8 mouse cellular contexts compared by ENCODE assay signal in genomic region chr1:187974396-187974795, GRCm38 (mm10).
DNase-seq lines count a peak whose midpoint lies in the region; ATAC-seq and TF ChIP-seq lines count a peak whose summit lies in the region.

No protein-coding gene starts in this region.

- H3K27ac ChIP-seq in embryonic facial prominence, embryonic 11.5 days (replicated peaks; ENCODE audit: low read depth, low read length) = no peak overlapping the region
- H3K27ac ChIP-seq in heart, embryonic 10.5 days = peak overlapping the region; percentile 70
- H3K27ac ChIP-seq in kidney, embryonic 15.5 days = no peak overlapping the region
- H3K27ac ChIP-seq in liver, embryonic 14.5 days = no peak overlapping the region
- 0 out of 2 replicates have a peak overlapping the region, but pooled peaks have one; percentile 17 for H3K27ac ChIP-seq in olfactory bulb, adult 2 months (ENCODE audit: insufficient read depth, low read depth, low read length)

- H3K9ac ChIP-seq in embryonic facial prominence, embryonic 11.5 days (replicated peaks; ENCODE audit: low read length) = no peak overlapping the region; the same call in 1 of the 2 replicates
- no peak overlapping the region for H3K9ac ChIP-seq in kidney, embryonic 15.5 days
- H3K9ac ChIP-seq in liver, embryonic 14.5 days (replicated peaks) = no peak overlapping the region

- 9% methylated on average over 9 of the region's 9 CpGs for WGBS in embryonic facial prominence, embryonic 11.5 days
- 13% methylated on average over 9 of the region's 9 CpGs for WGBS in heart, embryonic 10.5 days
- 9% methylated on average over 9 of the region's 9 CpGs for WGBS in kidney, embryonic 15.5 days
- 21% methylated on average over 9 of the region's 9 CpGs for WGBS in liver, embryonic 14.5 days (ENCODE audit: insufficient replicate concordance)
- WGBS in olfactory bulb, adult 2 months = 11% methylated on average over 9 of the region's 9 CpGs

- H3K27me3 ChIP-seq in embryonic facial prominence, embryonic 11.5 days (ENCODE audit: control insufficient read depth, insufficient read depth, low read length) = no peaks in the 10 kb centered on the region
- no peaks in the 10 kb centered on the region for H3K27me3 ChIP-seq in heart, embryonic 10.5 days (ENCODE audit: insufficient read depth, poor library complexity, severe bottlenecking)
- no peaks in the 10 kb centered on the region for H3K27me3 ChIP-seq in kidney, embryonic 15.5 days
- H3K27me3 ChIP-seq in liver, embryonic 14.5 days (ENCODE audit: control insufficient read depth, insufficient read depth, low read length) = no peaks in the 10 kb centered on the region

- ATAC-seq in embryonic facial prominence, embryonic 11.5 days (replicated peaks; ENCODE audit: insufficient number of reproducible peaks, low FRiP score, low TSS enrichment, low read depth) = peak; percentile 64; the same call in 1 of the 2 replicates
- peak; percentile 85 for ATAC-seq in kidney, embryonic 15.5 days (replicated peaks; ENCODE audit: low FRiP score)
- ATAC-seq in liver, embryonic 14.5 days (ENCODE audit: insufficient read depth) = no peak

- H3K4me1 ChIP-seq in embryonic facial prominence, embryonic 11.5 days (ENCODE audit: control insufficient read depth, insufficient read depth, low read length) = no peaks in the 10 kb centered on the region
- H3K4me1 ChIP-seq in heart, embryonic 10.5 days = peaks cover 18% of the 10 kb centered on the region; the same call in 1 of the 2 replicates
- 0 out of 2 replicates have a peak, but pooled peaks cover 3% of the 10 kb centered on the region for H3K4me1 ChIP-seq in kidney, embryonic 15.5 days
- H3K4me1 ChIP-seq in liver, embryonic 14.5 days (replicated peaks; ENCODE audit: control insufficient read depth in 2 of 2, insufficient read depth in 2 of 2, low read length in 1 of 2) = no peaks in the 10 kb centered on the region
- H3K4me1 ChIP-seq in olfactory bulb, adult 2 months (ENCODE audit: control insufficient read depth, insufficient read depth, low read length) = peaks cover 9% of the 10 kb centered on the region; the same call in 1 of the 2 replicates

- DNase-seq in heart, adult 11 months = peak; percentile 70
- DNase-seq in heart, postnatal 25 days (ENCODE audit: low spot score) = no peak
- peak; percentile 83 for DNase-seq in embryonic facial prominence, embryonic 11.5 days (ENCODE audit: low spot score)
- DNase-seq in heart, embryonic 10.5 days (ENCODE audit: low spot score) = peak; percentile 86
- no peak for DNase-seq in liver, embryonic 14.5 days (ENCODE audit: low read depth in 3 of 3, low spot score in 3 of 3)
- no peak for DNase-seq in c-Kit-positive CD71-positive TER-119-positive erythroid progenitor cells, embryonic 14.5 days (ENCODE audit: low spot score)

- peak; percentile 50 for TF ChIP-seq CTCF in liver, embryonic 14.5 days (IDR thresholded peaks at IDR 0.05; ENCODE audit: low read depth)
- TF ChIP-seq CTCF in olfactory bulb, adult 2 months (IDR thresholded peaks at IDR 0.05; ENCODE audit: insufficient read depth, low read depth, low read length) = peak; percentile 62

- no peak for TF ChIP-seq POLR2A in olfactory bulb, adult 2 months (IDR thresholded peaks at IDR 0.05; ENCODE audit: insufficient read depth, low read depth, low read length)

- no peaks in the 10 kb centered on the region for H3K9me3 ChIP-seq in embryonic facial prominence, embryonic 11.5 days (replicated peaks; ENCODE audit: control insufficient read depth, low read length)
- no peaks in the 10 kb centered on the region for H3K9me3 ChIP-seq in heart, embryonic 10.5 days
- no peaks in the 10 kb centered on the region for H3K9me3 ChIP-seq in kidney, embryonic 15.5 days (replicated peaks)
- no peaks in the 10 kb centered on the region for H3K9me3 ChIP-seq in liver, embryonic 14.5 days (ENCODE audit: control insufficient read depth, low read length)

- H3K4me2 ChIP-seq in embryonic facial prominence, embryonic 11.5 days (ENCODE audit: low read depth, low read length) = no peak overlapping the region
- H3K4me2 ChIP-seq in kidney, embryonic 15.5 days = no peak overlapping the region
- H3K4me2 ChIP-seq in liver, embryonic 14.5 days (ENCODE audit: low read depth) = no peak overlapping the region

- TF ChIP-seq EP300 in liver, embryonic 14.5 days (IDR thresholded peaks at IDR 0.05; ENCODE audit: low read depth) = no peak

- H3K36me3 ChIP-seq in embryonic facial prominence, embryonic 11.5 days (replicated peaks; ENCODE audit: control insufficient read depth, insufficient read depth, low read depth, low read length) = no peaks in the 10 kb centered on the region
- no peaks in the 10 kb centered on the region for H3K36me3 ChIP-seq in heart, embryonic 10.5 days
- no peaks in the 10 kb centered on the region for H3K36me3 ChIP-seq in kidney, embryonic 15.5 days
- no peaks in the 10 kb centered on the region for H3K36me3 ChIP-seq in liver, embryonic 14.5 days (replicated peaks; ENCODE audit: control insufficient read depth, insufficient read depth, low read depth)

- intact Hi-C loops in heart, postnatal 25 days (cut with DNase I) = loop anchor here (2.0 kb wide), 1 partner anchor 526 kb away; no protein-coding TSS in a partner anchor

- H3K4me3 ChIP-seq in embryonic facial prominence, embryonic 11.5 days (ENCODE audit: low read depth, low read length) = no peak overlapping the region
- no peak overlapping the region for H3K4me3 ChIP-seq in heart, embryonic 10.5 days
- no peak overlapping the region for H3K4me3 ChIP-seq in kidney, embryonic 15.5 days (replicated peaks)
- H3K4me3 ChIP-seq in liver, embryonic 14.5 days (ENCODE audit: insufficient read depth in 1 of 2, low read depth in 2 of 2, low read length in 2 of 2) = no peak overlapping the region
- H3K4me3 ChIP-seq in olfactory bulb, adult 2 months (ENCODE audit: insufficient read depth, low read depth, low read length) = no peak overlapping the region

Comparison
In these comparisons a context has a peak if more than half of its experiments do, and no peak if none do; other contexts are left out.
1. DNase-seq: peak in heart, adult 11 months (single experiment), embryonic facial prominence, embryonic 11.5 days (single experiment) and heart, embryonic 10.5 days (single experiment); none in heart, postnatal 25 days (single experiment), liver, embryonic 14.5 days (0 of 3) and c-Kit-positive CD71-positive TER-119-positive erythroid progenitor cells, embryonic 14.5 days (single experiment).
2. H3K27ac ChIP-seq: peak in heart, embryonic 10.5 days (single experiment) and olfactory bulb, adult 2 months (single experiment); none in embryonic facial prominence, embryonic 11.5 days (single experiment), kidney, embryonic 15.5 days (single experiment) and liver, embryonic 14.5 days (single experiment).